Mouse (Mus musculus) left cerebral cortex, adult 8-10 months (tissue): ENCODE measurements at regions not wholly inside any gene's neighbourhood (a gene's known extent, or its start where the extent isn't known, plus 50 kb on each side); places are given as distances from the start of the nearest gene placed in this dataset.

Experiments used
- DNase-seq, 2 experiments: peaks; one replicate each; pipeline ENCODE4 v3.0.0; 2022; ENCODE audit warnings: low spot score in 2 of 2

GRCm38 (mm10) chr2:169452956-169453355, 134.6 kb downstream of the Gm11011 start:
- DNase-seq, result no peak

GRCm38 (mm10) chr2:169450801-169451200, 136.7 kb downstream of the Gm11011 start:
- no peak for DNase-seq

- peak in 1 of 2 experiments; percentile 33 for DNase-seq
Observed at GRCm38 (mm10) chr2:169447495-169448280, 139.9 kb downstream of the Gm11011 start.

DNA sequence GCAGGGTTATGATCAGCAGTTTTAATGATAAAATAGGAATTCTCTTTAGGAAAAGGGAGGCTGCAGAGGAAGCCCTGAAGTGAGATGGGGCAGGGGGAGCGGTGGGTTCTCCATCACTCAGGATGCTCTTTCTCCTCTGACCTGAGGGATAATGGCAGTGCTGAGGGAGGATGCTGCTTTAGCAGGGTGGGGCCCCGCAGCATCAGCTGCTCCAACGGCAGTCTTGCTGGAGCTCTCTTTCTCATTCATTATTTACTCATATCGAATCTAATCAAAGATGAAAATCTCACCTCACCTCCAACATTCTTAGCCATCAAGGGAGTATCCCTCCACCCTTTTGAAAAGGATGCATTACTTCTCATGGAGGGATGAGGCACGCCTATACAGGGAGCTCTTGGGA, 141.7 kb downstream of the Gm11011 start:
- no peak for DNase-seq

- DNase-seq, result no peak
Observed at GRCm38 (mm10) chr2:169445371-169445770, 142.2 kb downstream of the Gm11011 start.

GRCm38 (mm10) chr2:169443271-169443670, 144.3 kb downstream of the Gm11011 start:
- DNase-seq, result no peak

- no peak for DNase-seq
Observed at GRCm38 (mm10) chr2:169431516-169431915, 156.0 kb downstream of the Gm11011 start.

- no peak for DNase-seq
Observed at GRCm38 (mm10) chr2:169429411-169429810, 158.1 kb downstream of the Gm11011 start.

DNA sequence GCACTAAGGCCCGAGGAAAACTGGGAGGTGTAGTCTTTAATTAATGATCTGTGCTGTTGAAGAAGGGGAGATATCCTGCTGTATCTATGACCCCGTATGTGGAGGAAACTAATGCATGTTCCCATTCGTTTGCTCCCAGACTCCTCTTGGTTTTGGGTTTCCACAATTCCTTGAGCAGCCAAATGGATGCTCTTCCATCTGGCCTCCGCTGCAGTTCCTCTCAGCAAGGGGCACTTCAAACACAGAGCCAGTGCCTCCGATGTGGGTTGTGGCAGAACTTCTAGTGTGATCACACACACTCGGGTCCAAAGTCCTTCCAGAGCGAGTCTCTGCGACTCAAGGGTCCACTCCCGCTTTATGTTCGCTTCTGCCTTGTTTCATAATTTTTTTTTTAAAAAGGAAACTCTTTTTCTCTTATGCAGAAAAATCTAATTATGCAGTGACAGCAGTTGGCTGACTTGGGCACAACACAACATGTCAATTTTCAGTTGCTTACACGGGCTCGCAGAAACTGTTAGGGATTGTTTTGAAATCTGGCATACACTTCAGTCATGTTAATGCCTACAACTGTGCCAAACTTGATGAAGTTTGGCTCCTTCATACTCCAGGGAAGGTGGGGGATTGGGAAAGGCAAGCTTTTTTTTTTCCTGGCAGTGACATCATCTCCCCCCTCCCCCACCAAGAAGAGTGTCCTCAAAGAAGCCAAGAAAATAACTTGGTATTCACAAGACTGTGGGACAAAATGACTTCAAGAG, 163.2 kb downstream of the Gm11011 start:
- no peak for DNase-seq

DNA sequence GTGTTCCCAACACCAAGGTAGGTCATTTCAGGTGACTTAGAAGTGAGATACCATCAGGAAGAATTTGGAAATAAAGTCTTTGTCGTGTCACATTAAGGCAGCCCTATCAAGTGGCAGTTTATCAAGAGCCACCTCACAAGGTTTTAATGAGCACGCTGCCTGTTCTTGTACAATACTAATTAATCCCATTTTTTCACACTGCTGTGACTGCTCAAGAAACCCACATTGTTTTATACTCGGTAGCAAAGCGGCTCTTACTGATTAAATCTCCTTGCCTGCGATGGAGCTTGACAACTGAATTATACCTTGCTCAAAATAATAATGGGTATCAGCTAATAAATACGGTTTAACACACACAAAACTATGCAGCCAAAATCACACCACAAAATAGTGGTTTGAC, 175.2 kb downstream of the Gm11011 start:
- no peak for DNase-seq

DNA sequence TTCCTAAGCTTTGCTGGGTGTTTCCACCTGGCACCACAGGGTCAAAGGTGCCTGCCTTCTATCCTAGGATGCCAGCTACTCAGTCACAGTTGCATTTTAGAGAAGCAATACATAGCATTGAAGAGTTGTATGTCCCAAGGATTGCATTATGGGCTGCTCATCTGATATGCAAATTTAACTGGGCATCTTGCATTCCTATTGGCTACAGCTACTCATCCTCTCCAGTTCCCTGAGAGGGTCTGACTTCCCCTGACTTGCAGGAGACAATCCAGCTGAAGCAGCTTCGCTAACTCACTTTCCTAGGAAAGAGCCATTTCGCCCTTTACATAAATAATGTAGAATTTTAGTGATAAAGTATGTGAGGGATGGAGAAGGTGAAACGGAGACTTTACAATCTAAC, 177.5 kb downstream of the Gm11011 start:
- no peak for DNase-seq

- no peak for DNase-seq
Observed at GRCm38 (mm10) chr2:169404908-169405690, 182.4 kb downstream of the Gm11011 start.

DNA sequence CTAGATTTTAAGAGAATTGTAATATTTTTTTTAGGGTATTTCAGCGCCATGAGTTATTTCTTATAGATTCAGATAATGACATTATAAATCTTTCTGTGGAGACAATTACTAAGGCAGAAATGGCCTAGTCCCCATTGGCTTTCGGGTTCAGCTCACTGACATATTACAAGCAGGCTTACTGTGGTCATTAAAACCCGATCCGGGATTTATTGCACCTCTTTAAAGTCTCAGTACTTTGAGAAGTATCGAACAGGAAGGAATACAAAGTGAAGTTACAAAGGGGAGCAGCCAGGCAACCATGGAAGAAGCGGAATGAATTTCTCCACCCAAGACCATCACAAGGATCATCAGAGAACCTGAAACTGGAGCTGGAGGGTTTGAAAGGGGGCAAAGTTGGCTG, 189.8 kb downstream of the Gm11011 start:
- DNase-seq, result no peak

DNA sequence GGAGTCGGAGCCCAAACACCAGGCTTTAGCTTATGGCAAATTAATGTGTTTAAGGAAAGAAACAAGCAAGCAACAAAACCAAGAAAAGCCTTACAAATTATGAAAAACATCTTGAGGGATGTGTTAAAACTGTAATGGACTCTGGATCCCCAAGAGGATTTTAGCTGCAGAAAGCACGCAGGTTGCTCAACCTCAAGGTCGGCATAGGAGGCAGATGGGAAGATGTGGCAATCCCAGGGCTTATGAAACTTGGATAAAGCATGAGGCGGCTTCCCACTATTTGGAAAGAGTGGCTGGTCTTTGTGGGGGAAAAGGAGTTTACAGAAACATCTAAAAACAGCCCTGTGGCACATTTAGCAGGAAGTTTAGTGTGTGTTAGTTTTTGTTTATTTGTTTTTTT, 190.5 kb downstream of the Gm11011 start:
- no peak for DNase-seq

- DNase-seq, result peak in 1 of 2 experiments; percentile 35
Observed at GRCm38 (mm10) chr2:169396294-169396693, 191.3 kb downstream of the Gm11011 start.

DNA sequence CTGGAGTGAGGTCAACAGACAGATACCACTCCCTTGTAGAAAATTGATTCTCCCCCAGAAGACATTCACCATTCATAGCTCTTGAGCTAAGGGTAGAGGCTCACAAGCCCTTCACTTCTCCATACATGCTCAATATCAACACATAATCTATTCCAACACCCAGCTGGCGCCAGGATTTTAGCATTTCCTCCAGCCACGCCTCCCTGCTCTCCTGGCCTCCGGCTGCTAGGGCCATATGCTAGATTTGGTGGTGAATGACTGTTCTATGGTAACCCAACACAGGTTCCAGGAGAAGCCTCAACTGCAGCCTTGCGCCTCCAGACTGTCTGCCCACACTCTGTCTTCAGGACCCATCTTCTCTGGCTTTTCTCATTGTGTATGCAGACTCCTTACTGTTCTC, 197.9 kb downstream of the Gm11011 start:
- no peak for DNase-seq

DNA sequence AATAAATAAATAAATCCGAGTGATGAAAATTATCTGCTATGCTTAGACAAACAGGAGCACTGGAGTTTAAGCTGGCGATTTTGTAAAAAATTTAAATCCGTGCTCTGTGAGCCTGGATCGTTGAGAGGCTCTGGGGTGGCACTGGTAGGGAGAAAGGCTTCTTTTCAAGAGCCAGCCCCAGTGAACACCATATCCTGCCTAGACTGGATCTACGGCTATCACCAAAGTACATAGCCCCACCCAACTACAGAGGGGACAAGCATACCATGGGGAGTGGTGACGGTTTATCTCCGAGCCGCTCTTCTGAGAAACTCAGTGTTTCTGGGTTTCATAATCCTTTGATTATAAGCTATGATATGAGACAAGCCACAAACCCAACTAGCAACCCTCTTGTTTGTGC, 199.0 kb downstream of the Gm11011 start:
- DNase-seq, result no peak

- no peak for DNase-seq
Observed at GRCm38 (mm10) chr2:169387765-169388518, 199.6 kb downstream of the Gm11011 start.

DNA sequence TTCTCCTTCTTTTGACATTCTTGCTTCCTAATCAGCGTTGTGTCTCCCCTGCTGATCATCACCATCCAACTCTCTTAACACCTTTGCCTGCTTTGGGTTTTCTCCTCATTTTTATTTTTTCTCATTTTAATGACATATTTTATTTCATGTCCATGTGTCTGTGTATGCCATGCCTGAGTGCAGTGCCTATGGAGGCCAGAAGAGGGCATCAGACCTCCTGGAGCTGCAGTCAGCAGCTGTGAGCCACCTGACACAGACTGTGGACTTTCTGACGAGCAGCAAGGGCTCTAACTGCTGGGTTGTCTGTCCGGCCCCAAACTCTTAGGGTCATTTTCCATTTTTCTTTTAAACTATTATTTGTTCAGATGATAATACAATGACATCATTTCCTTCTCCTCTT, 203.8 kb downstream of the Gm11011 start:
- DNase-seq, result no peak

- no peak for DNase-seq
Observed at GRCm38 (mm10) chr2:169373069-169373468, 214.5 kb downstream of the Gm11011 start.

DNA sequence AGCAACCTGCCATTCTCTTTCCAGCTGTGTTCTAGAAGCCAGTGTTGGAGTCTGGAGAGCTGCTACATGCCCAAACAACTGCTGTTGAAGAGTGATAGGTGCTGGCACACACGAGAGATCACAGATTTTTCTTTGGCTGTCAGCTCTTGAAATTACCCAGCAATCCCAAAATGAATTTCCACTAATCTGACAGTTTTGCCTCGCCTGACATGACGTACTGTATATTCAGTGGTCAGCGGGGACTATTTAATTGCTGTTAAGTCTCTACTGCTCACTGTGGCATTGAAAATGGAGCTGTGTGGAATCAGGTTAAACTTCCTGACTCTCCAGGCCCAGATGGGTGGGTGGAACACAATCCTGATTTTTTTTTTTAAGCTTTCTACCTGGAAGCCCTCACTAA, 222.5 kb downstream of the Gm11011 start:
- no peak for DNase-seq
